Mouse (Mus musculus) brain, embryonic 14.5 days (tissue): Measurements from ENCODE around the gene Sgsm1. TPM values are rescaled to one million over a fixed set of nuclear protein-coding genes. Genes with fewer than 3 reads are reported as not detected.

Source experiments
- DNase-seq: peaks from one replicate; pipeline ENCODE4 v3.0.0-alpha.2; 2011; ENCODE audit warnings: low read depth
- CTCF ChIP-seq: fragments of 200-500 bp; IDR thresholded peaks from 2 replicates; pipeline ENCODE4 v1.5.1; 2012; ENCODE audit warnings: inconsistent platforms, mild to moderate bottlenecking, moderate library complexity, borderline replicate concordance; ENCODE audit not compliant: insufficient read depth, insufficient read length; ENCODE audit errors: extremely low read depth
- POLR2A ChIP-seq: fragments of 200-500 bp; IDR thresholded peaks from 2 replicates; pipeline ENCODE4 v1.6.1; 2012; ENCODE audit warnings: mild to moderate bottlenecking, inconsistent platforms, borderline replicate concordance; ENCODE audit not compliant: poor library complexity, insufficient read depth, insufficient read length, severe bottlenecking; ENCODE audit errors: extremely low read depth
- polyA plus RNA-seq: library from polyadenylated mRNA; depleted of rRNA; stranded (reverse); fragments of >200 nt; gene quantifications from 2 replicates; pipeline ENCODE4 v1.2.3, GENCODE M21; 2012

Sgsm1 gene
- polyA plus RNA-seq, 1 experiment, result 36.1 TPM

- TF ChIP-seq CTCF (no peak), POLR2A (no peak)
- no peak for DNase-seq
These were observed 18.4 kb downstream of the Sgsm1 start for GRCm38 (mm10) chr5:113292179-113292578.

GRCm38 (mm10) chr5:113291125-113291524 lies 19.5 kb downstream of the Sgsm1 start:
- DNase-seq, result no peak
- TF ChIP-seq POLR2A (no peak), CTCF (no peak)

GRCm38 (mm10) chr5:113290149-113290548 lies 20.4 kb downstream of the Sgsm1 start:
- TF ChIP-seq POLR2A, result no peak
- no peak for TF ChIP-seq CTCF
- no peak for DNase-seq

GRCm38 (mm10) chr5:113288490-113288889 lies 22.1 kb downstream of the Sgsm1 start:
- DNase-seq, result no peak
- no peak for TF ChIP-seq CTCF
- TF ChIP-seq POLR2A, result no peak

GRCm38 (mm10) chr5:113287762-113288161 lies 22.8 kb downstream of the Sgsm1 start:
- DNase-seq, result no peak
- TF ChIP-seq POLR2A, result no peak
- TF ChIP-seq CTCF, result no peak

- DNase-seq, result peak; percentile 56
- TF ChIP-seq POLR2A (no peak), CTCF (peak; percentile 87)
These were observed 23.7 kb downstream of the Sgsm1 start for GRCm38 (mm10) chr5:113286591-113287520.

- DNase-seq, result no peak
- TF ChIP-seq POLR2A (no peak), CTCF (no peak)
These were observed 24.5 kb downstream of the Sgsm1 start for GRCm38 (mm10) chr5:113286048-113286447.

GRCm38 (mm10) chr5:113285541-113285940 lies 25.0 kb downstream of the Sgsm1 start:
- TF ChIP-seq CTCF (peak; percentile 18; the same call in 1 of the 2 replicates), POLR2A (no peak)
- DNase-seq, result peak; percentile 32

- TF ChIP-seq POLR2A, result no peak
- TF ChIP-seq CTCF, result no peak
- no peak for DNase-seq
These were observed 26.9 kb downstream of the Sgsm1 start for GRCm38 (mm10) chr5:113283726-113284125.

GRCm38 (mm10) chr5:113281557-113281956 lies 29.0 kb downstream of the Sgsm1 start:
- DNase-seq, result no peak
- TF ChIP-seq POLR2A (no peak), CTCF (no peak)

- TF ChIP-seq POLR2A, result no peak
- no peak for TF ChIP-seq CTCF
- peak; percentile 86 for DNase-seq
These were observed 30.3 kb downstream of the Sgsm1 start for GRCm38 (mm10) chr5:113280138-113280856.

- DNase-seq, result no peak
- TF ChIP-seq CTCF, result no peak
- no peak for TF ChIP-seq POLR2A
These were observed 34.7 kb downstream of the Sgsm1 start for GRCm38 (mm10) chr5:113275839-113276238.

GRCm38 (mm10) chr5:113271207-113271811 lies 39.3 kb downstream of the Sgsm1 start:
- peak; percentile 52 for DNase-seq
- no peak for TF ChIP-seq CTCF
- TF ChIP-seq POLR2A, result no peak

- DNase-seq, result peak; percentile 38
These were observed 40.5 kb downstream of the Sgsm1 start for GRCm38 (mm10) chr5:113270043-113270442.

More at GRCm38 (mm10) chr5:113270043-113270442, 40.5 kb downstream of the Sgsm1 start:
- peak; percentile 45; the same call in 1 of the 2 replicates for TF ChIP-seq CTCF
- no peak for TF ChIP-seq POLR2A
